Mouse (Mus musculus) R1 (cell line): Measurements from ENCODE around the gene Mob3c.

Experiments used
- DNase-seq: peaks from one replicate; pipeline ENCODE4 v3.0.0-alpha.2; 2018; ENCODE audit warnings: low read depth, low spot score

Mob3c gene

DNA sequence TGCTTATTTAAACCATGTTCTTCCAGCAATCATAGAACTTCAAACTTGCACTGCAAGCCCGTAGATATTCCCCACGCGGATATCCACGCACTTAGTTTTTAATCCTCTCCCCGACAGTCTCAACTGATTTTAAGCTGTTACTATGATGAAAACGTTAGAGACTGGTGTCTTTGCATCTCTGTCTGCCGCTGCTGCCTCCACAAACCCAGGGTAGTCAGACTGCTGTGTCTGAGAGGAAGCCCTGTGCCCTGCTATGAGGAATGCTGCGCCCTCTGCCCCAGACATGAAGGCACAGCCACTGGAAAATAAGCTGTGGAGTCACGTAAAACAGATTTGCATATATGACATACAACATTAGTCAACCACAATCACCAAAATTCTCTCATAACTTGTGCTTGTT, 50.9 kb downstream of the Mob3c start:
- DNase-seq: no peak

- peak; percentile 36 for DNase-seq
Measured at GRCm38 (mm10) chr4:115881183-115881582, 53.3 kb downstream of the Mob3c start.

DNA sequence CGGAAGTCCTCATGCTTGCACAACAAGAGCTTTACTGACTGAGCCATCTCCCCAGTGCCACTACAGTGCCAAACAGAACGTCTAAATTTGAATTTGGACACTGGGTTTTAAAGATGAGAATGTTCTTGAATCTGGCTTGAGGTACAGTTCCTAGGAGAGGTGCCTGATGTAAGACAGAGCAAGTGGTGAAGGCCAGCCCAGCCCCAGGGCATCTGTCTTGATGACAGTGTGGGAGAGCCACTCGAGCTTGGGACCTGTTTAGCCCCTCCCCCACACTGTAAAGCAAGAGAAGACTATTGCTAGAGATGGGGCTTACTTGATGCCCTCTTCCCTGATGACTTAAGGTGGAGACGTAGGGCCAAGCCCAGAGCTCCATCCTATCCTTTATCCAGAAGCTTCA, 54.3 kb downstream of the Mob3c start:
- no peak for DNase-seq

DNA sequence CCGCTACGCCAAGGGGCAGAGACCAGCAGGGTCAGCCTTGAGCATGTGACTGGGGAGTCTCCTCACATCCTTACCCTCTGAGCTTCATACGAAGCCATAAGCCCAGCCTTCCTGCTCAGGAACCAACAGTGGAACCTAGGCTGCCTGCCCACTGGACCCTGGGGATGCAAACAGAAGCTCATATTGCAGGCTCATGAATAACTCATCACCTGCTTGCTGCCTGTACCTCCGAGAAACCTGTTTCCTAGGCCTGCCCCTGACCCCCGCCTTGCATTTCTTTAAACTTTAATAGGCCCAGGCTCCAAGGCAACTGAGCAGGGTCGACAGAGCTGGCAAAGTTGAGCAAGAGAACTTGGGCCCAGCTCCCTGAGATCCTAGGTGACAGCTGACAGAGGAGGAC, 56.1 kb downstream of the Mob3c start, which contains the start of gene Kncn:
TSS of gene Kncn (plus strand) at position 379 of the 400 bp plus-strand sequence.
- no peak for DNase-seq
